Mouse (Mus musculus): ENCODE measurements around the gene Serpina6. TPM values are rescaled to one million over a fixed set of nuclear protein-coding genes. Genes with fewer than 3 reads are reported as not detected.
"Not testable (repeated sequence)": the region's sequence is repeated elsewhere in the genome, so short reads cannot be mapped to it uniquely, and the experiment has no call there.

Serpina6 gene
- total RNA-seq (2021) = 5.4 and 113 TPM in 2 replicates
- long read RNA-seq, experiment 1, partial matches to known transcripts = 0 of 2 reads
- long read RNA-seq, experiment 1, other reads (novel, unspliced or antisense) = 0 of 2 reads
- long read RNA-seq, experiment 2, transcript Serpina6-201 (5 exons, 1,605 nt) = major isoform, 71 of 80 reads
- long read RNA-seq, experiment 2, partial matches to known transcripts = 7 of 80 reads
- long read RNA-seq, experiment 2, other reads (novel, unspliced or antisense) = 2 of 80 reads

DNA sequence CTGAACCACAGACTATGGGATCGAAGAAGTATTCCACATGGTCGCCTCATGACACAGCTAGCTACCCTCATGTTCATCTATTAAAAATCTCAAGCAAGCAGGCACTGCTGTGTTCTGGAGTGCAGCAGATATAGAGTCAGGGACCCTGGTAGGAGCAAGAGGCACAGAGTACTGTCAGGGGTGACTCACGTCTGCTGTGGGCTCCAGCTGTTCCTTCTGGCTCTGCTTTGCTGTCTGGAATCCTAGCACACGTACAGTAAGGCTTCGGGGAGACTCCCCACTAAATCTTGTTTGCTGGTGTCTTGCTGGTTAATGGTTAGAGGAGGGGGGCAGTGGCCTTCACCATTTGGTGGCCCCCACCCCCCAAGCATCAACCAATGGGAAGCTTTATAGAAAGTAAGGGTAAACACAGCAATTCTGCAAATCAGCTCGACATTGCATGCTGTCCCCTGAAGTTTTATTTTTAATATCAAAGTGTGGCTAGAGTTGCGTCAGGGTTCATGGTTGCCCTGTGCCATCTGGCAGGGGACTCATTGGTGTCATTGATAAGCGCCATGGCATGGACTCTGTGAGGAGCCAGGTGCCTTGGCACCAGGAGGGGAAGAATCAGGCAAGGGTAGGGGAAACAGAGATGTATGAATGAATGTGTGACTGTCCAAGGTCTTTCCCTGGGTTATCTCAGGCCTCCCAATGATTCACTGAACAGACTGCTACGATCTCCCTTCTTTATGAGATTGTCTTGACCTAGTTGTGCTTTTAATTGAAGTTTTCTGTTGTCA, at the start of gene Serpina6:
TSS of gene Serpina6 (minus strand) at position 365 of the 779 bp plus-strand sequence.
- DNase-seq = peak; percentile 22

DNA sequence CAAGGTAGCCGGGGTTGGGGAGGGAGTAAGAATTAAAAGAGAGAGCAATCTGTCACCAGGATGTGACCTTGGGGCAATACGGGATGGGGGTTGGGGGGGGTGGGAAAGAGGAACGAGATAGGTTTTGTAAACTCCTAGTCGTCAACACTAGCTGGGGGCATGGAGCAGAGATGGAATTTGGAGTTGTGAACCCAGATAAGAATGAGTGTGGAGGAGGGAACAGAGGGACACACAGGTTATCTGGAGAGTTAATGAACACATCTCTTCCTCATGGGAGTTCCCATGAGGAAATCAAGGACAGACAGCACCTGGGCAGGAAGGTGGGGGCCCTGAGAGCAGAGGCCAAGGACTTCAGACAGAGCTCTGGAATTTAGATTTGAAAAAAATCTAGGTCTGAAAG, 49.1 kb upstream of the Serpina6 start:
- no peak for DNase-seq

DNA sequence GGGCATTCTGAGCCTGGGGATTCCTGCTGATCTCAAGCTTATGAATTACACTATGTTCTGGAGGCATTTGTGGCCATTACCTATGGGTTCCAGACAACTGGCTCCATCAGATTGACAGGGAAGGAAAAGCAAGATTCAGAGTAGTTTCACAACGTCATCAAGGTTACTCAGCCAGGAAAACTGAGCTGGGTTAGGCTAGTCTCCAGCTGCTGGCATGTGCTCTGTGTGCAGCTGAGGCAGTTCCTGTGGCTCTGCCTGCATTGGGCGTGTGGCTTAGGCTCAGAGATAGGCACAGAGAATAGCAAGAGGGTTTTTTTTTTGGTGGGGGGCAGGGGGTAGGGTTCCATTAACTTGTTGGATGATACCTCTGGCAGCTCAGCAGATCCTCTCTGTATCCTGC, 48.5 kb upstream of the Serpina6 start:
- peak; percentile 26 for DNase-seq

DNA sequence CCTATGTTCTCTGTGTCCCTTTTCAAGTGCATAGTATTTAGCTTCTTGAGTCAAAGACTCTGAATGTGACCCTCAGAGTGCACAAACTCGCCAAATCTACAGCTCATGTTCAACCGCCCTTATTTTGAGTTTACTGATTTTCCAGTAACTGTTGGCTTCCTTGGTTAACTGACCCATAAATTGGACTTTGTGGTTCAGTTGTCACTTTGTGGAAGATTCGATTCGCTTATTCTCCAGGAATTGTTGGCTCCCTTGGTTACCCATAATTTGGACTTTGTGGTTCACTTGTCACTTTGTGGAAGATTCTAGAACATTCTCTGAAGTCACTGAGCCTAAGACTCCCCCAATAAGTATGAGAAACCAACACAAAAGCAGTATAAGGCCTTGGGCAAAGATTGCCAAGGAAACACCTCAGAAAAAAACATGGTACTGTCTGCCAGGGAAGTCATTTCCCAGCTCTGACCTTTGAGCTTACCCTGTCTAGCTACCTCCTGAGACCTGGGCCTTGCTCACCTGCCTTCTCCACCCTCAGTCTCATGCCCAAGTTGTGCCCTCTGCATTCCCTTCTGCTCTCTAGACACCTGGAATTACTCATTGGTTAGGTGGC, 43.2 kb upstream of the Serpina6 start:
- DNase-seq = no peak

DNA sequence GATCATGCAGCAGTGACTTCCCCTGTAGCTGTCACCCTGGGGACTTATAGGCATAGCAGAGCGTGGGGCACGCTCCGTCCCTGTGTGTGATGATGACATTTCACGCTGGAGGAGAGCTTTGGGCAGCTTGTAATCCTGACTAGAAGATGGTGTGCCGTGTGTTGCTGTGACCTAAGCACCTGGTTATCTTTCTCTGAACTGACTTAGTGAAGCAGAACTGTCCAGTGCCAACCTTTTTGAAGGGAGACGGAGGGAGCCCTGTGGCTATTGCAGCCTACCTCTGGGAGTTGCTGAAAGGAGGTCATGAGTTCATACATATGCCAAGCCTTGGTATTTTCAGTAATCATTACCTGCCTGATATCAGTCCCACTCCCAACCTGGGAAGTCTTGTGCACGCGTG, 38.4 kb upstream of the Serpina6 start, which contains the start of gene Serpina1f:
TSS of gene Serpina1f (minus strand) at position 101 of the 400 bp plus-strand sequence.
- no peak for DNase-seq

DNA sequence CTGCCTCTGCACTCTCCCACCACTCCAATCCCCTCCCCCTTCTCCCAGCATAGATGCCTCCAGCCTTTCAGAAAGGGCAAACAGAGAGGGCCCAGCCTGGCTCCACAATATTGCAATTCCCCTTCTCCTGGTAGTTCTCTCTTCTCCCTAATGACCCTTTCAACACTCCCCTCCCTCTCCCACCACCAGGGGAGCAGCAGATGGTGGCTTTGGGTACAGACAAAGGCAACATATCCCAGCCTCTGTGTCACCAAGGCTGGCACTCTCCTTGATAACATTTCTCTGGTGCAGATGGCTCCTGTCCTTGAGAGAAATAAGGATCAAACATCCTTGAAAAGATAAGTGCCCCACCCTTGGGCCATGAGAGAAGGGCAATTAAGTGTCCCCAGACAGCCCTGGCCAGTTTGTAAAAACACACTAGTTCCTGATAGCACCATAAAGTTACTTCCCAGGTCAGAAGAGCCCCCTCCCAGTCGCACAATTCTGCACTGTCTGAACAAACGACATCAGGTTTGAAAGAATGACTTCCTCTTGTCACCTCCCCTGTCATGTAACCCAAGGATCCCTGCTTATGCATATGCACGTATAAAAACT, 31.3 kb upstream of the Serpina6 start:
- DNase-seq = peak; percentile 34

DNA sequence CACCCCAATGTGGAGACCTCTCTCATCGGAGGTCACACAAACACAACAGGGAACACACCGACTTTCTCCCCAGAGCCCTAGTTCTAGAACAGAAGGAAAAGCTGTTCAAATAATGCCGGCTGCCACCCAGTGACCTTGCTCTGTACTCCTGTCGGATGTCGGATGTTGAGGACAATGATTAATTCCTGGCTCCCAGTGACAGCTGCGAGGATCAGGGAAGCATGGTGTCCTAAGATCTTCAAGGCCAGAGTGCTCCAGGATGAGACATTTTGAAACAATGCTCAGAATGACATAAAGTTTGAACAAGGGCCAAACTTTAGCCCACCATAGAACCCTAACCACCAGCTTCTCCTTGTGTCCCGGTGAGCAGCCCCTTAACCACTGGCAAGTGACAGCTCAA, 30.0 kb upstream of the Serpina6 start:
- DNase-seq = peak; percentile 60

DNA sequence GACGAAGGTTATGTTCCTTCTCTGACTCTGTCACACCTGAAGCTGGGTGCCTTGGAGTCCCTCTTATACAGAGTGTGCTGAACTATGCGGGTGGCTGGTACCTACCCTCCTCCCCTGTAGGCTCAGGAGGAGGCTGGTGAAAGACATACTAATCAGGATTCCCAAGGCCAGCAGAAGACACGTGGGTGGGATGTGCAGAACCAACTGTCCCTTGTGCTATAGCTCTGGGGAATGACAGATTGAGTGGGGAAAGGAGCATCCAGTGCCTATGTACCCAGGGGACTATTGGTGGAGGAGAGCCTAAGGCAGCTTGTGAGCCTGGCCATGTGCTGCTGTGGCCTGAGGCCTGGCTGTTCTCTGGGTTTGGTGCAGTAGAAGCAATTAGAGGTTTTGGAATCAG, 29.0 kb upstream of the Serpina6 start:
- DNase-seq = no peak

DNA sequence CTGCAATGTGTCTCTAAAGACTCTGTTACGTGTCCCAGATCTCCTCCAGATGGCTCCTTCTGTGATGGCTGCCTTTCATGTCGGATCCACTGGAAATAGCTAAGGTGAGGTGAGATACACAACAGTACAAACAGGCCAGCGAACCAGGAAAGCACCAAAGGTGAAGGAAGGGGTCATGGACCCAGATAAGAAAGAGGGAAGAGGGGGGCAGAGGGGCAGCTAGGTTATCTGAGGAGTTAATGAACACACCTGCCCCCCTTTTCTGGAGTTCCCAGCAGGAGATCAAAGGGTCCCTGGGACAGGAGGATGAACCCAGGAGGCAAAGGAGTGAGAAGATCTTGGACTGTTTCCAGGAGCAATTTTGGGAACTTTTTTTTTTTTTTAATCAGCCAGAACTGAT, 28.4 kb upstream of the Serpina6 start:
- DNase-seq = no peak

DNA sequence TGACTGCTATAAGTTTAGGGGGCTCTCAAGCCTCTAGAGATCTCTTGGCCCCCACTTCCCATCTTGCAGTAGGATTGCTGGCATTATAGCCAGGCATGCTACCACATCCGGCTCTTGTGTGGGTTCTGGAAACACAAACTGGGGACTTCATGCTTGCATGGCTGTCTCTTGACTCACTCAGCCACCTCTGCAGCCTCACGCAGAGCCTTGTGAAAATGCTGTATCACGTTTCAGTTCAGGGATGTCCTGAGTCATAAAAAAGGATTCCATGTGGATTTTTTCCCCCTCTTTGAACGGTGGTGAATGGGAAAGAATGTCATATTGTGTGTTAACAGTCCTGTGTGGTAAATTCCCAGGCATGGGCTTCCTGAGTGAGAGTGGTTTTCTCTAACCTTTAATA, 26.8 kb upstream of the Serpina6 start:
- DNase-seq = no peak

DNA sequence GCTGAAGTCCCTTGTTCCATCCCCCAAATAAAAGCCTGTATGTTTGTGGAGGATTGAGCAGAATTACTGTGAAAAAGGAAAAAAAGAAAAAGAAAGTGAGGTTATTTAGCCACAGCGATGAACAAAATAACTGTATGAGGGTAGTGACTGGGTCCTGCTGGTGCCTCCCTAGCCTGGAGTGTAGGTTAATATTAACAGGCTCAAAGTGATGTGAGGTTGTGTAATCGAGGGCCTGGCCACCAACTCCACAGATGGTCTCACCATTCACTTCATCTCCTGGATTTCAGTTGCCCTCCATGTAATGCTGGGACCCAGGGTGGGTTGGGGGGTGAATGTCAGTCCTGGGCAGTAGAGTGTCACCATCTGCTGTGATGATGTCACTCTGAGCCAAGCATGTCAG, 24.7 kb upstream of the Serpina6 start:
- no peak for DNase-seq

DNA sequence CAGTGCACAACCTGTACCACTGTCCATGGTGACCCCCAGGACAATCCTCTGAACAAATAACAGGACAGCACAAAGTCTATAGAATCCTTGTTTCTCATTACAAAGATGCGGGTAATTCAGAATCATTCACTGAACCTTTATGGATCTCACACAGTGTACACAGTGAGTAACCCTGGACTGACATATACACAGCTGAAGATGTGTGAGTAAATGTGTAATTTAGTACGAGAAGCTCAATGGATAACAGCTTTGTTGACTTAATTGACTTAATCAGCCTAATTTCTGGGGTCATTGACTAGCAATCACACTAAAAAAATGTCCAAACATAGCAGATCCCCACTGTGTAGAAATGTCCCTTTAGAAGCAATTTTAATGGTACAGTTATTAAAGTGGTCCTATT, 24.2 kb upstream of the Serpina6 start:
- no peak for DNase-seq

DNA sequence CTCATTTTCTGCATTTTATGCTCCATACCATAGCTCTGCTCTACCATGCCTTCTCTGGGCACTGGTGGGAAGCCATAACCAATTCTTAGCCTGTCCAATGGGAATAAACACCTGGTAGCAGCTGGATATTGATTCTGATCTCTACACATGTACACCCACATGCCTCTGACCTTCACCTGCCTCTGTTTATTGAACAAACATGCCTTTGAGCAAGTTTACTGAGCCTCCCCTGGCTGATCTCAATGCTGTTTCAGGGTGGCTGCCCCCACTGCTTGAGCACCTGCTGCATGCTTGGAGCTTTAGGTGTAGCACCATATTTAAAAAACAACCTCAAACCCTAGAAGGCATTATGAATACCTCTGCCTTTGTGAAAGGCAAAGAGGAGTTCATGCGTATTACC, 22.8 kb upstream of the Serpina6 start:
- DNase-seq = not testable (repeated sequence)

DNA sequence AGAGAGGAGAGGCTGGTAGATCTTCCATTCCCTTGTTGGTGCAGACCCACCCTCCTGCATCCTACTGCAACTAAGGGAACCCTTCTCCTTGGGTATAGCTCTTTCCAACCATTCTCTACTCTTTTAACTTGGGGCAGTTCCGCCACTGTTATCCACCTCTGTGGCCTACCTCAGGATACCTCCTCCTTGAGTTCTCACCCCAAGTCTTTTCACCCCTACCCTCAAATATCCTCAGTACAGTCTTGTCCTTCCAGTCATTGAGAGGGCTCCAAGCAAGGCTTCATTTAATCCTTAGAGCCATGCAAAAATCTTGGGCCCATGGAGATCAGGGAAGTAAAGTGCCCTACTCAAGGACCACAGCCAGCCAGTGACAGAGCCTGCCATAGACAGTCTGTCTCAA, 19.0 kb upstream of the Serpina6 start, which contains the start of gene Serpina16:
TSS of gene Serpina16 (minus strand) at position 101 of the 400 bp plus-strand sequence.
- no peak for DNase-seq

DNA sequence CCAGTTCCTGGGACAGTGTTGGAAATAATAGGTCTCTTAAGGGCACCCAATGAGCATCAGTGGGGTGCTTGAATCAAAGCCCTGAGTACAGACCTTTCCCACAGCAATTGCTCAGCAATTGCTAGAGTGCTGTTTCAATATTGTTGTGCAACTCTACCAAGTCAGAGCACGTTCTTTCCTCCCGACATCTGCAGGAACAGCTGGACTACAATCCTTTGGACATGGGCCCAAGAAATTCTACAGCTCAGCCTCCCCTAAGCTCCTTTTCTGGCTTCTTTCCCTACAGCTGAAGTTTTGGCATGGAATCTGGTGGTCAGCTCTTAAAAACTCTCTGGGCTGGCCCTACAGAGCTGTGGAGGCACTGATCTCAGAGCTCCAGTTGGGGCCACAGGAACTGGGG, 16.2 kb upstream of the Serpina6 start:
- DNase-seq = no peak

DNA sequence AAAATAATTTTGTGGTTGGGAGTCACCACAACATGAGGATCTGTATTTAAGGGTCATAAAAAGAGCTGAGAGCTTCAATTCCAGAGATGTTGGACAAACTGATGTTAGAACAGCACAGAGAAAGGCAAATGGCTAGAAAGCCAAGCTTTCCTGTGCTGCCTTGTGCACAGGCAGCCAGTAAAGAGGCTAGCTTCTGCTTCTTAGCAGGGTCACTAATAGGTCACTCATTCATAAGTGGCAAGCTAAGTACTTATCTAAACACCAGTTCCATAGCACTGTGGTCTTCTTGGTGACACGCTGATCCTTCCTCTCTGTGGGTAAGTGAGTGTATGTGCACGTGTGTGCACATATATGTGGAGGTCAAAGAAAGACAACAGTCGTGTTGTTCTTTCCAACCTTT, 14.5 kb upstream of the Serpina6 start:
- DNase-seq = no peak

DNA sequence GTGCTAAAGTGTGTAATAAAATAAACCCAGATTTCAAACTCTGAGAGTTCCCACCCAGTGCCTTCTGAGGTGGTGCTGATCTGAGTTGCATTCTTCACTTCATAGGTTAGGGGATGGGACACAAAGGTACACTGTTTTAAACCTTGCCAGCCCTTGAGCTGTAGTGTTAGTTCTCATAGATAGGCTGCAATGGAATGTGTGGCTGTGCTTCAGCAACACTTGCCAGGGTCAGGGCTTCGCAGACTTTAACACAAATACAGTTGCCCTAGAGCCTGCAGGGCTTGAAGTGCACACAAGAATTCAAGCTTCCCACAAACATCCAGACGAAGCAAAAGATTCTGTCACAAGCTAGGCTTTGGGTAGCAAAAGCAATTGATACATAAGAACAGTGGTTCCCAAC, 14.0 kb upstream of the Serpina6 start:
- no peak for DNase-seq

DNA sequence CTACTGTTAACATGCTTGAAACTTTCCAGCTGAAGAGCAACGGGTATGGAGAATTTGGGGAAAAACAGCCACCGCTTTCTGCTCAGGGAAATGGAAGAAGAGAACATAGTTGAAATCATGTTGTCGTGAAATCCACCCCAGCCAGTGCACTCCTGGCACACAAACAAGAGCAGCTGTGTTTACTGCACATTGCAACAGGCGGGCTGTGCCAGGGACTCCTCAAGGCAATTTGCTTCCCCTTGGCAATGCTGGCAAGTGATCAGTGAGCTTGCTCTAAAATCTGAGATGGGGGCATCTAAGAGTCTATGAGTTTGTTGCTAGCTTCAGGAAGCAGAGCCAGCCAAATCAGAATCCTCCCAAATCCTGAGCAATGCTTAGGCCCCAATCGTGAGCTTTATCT, 13.3 kb upstream of the Serpina6 start:
- DNase-seq = peak; percentile 29

DNA sequence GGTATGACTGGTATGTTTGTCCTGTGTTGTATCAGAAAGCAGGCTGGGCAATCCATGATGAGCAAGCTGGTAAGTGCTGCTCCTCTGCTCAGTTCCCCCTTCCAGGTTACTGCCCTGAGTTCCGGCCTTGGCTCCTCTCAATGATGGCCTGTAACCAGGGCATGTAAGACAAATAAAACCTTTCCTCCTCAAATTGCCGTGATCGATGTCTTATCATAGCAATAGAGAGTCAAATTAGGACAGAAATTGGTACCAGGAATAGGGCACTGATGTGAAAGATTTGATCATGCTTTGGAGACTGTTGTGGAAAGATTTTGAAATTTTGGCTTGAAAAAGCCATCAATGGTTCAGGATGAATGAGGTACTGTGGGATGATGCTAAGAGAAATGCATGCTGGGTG, 8.3 kb upstream of the Serpina6 start:
- DNase-seq = no peak

DNA sequence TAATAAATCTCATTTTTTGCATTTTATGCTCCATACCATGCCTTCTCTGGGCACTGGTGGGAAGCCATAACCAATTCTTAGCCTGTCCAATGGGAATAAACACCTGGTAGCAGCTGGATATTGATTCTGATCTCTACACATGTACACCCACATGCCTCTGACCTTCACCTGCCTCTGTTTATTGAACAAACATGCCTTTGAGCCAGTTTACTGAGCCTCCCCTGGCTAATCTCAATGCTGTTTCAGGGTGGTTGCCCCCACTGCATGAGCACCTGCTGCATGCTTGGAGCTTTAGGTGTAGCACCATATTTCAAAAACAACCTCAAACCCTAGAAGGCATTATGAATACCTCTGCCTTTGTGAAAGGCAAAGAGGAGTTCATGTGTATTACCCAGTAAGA, 5.0 kb upstream of the Serpina6 start:
- DNase-seq = not testable (repeated sequence)

DNA sequence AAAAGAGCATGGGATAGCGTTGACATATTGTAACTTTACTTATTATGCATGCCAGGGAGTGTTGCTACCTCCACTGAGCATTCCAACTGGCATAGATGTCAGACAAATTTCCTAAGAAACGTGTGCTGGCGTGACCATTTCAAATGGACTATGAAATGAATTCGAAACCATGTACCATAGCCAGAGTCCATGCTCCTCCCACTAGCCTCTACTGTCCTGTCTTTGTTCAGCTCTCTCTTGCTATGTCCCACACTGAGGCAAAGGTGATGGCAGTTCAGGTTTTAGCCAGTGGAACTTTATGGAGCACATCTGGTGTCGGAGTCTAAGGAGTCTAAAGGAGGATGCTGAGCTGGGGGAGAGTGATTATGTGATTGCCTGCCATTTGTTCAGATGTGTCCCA, 3.1 kb upstream of the Serpina6 start:
- no peak for DNase-seq

DNA sequence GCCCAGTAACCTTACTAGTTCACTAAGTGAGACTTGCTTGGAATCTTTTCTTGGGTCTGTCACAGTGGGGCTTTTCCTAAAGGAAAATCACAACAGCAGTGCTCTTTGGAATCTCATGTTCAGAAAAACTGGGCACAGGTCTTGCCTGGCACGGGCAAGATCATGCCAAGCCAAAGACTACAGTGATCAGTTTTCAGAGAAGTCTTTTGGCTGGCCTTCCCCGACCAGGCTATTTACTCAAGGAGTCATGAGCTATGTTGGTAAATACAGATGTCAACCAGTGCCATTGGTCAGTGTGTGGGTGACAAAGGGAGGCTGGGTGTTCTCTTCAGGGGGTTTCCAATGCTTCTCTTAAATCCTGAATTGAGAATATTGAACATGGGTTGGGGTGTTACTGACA, 2.2 kb upstream of the Serpina6 start:
- DNase-seq = peak; percentile 41

DNA sequence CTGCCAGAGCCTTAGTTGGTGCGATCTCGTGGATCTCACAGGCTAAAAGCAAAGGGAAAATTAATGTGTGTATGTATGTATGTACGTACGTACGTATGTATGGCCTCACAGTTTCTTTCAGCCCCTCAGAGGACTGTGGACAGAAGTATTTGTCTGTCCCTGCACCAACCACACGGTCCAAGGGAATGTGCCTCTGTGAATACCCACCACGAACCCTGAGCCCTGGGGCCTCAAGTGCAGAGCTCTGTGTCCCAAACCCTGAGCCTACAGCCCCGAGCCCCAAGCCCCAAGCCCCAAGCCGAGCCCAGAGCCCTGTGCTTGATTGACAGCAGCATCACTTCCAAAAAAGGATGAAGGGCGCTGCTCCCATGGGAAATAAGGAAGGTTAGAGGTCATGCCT, 979 bp upstream of the Serpina6 start:
- DNase-seq = no peak
